Mouse (Mus musculus) left cerebral cortex, postnatal 4 days (tissue): ENCODE measurements around the gene Ppme1. TPM values are rescaled to one million over a fixed set of nuclear protein-coding genes. Genes with fewer than 3 reads are reported as not detected.

ENCODE experiments used
- DNase-seq: peaks from one replicate; pipeline ENCODE4 v3.0.0-alpha.2; 2022
- intact Hi-C: fragments of 180-260 bp; cut with DNase I; formaldehyde crosslinking; loops from one replicate; pipeline ENCODE4 v1.15.1; 2025
- total RNA-seq, 2 experiments: library from RNA; stranded (reverse); gene quantifications; 2 replicates each; pipeline ENCODE4 v1.2.3; 2021

The Ppme1 gene
- total RNA-seq, 2 experiments from 2014 or later, result 103 to 108 TPM

DNA sequence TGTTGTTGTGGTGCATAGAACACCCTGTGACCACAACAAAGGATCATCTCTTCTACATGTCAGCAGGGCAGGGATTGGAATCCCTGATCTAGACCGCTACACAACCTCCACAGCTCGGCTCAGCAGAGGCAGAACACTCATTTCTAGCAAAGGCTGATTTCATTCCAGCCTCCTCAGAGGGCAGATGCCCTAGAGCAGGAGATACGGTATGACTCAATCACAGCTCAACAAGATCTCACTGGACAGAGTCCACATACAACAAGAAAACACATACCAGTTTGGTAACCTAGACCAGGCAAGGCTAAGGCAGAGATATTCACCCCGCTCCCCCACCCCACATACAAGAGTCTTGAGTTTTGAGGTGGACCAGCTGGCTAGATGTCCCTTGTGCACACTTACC is 43.5 kb downstream of the Ppme1 start:
- intact Hi-C loops, result loop anchor here (5.0 kb wide), 1 partner anchor 46 kb away; no protein-coding TSS in a partner anchor
- DNase-seq, result no peak

DNA sequence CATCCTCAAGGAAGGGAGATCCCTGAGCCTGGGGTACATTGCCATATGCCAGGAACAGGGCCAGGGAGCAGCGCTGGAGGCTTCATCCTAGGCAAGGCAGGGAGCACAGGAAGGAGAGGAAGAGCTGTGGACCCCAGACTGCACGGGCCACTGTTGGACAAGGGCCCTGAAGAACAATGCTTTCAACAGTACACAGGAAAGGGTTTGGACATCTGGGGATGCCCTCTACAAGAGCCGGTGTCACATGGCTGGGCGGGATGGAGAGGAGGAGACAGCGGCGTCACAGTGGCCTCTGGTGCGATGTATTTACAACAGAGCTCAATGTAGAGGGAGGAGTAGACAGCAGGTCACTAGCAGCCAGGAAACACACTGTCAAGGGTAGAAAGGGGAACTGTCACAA is 44.6 kb downstream of the Ppme1 start:
- intact Hi-C loops, result loop anchor here (5.0 kb wide), 1 partner anchor 45 kb away; no protein-coding TSS in a partner anchor
- no peak for DNase-seq

DNA sequence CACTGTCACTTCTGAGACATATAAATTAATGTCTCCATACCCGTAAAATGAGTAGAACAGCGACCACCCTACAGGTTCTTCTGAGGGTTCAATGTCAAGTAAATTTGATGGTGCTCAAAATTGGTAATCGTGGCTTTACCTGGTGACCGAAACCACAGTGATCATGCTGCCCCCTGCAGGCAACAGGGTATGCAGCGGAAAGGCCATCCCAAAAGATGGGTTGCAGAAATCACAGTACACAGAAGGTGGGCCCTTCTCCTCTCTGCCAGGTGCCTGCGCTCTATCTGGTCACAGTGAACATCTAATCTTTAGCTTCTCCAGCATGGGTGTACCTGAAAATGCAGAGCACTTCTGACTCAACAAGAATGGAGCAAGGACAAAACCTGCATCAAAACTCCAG is 46.6 kb downstream of the Ppme1 start:
- peak; percentile 53 for DNase-seq
- intact Hi-C loops, result loop anchor here (5.0 kb wide), 1 partner anchor 43 kb away; no protein-coding TSS in a partner anchor

DNA sequence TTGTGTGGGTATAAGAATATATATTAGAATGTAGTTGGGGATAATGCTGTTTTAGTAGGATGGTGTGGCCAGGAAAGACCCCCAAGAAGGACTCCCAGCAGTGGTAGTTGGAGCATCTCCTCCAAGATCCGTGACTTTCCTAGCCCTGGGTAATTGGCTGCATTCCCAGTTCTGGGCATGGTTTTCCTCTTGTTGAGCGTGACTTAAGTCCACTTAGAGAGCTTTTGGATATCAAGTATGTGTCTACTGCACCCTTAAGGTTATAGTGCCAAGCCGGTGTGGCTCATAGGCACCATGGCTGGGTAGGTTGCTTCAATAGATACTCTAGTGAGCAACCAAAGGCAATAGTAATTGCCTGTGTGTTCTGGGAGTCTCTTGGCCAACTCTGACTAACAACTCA is 48.4 kb downstream of the Ppme1 start:
- no peak for DNase-seq
- intact Hi-C loops, result no loop called here

DNA sequence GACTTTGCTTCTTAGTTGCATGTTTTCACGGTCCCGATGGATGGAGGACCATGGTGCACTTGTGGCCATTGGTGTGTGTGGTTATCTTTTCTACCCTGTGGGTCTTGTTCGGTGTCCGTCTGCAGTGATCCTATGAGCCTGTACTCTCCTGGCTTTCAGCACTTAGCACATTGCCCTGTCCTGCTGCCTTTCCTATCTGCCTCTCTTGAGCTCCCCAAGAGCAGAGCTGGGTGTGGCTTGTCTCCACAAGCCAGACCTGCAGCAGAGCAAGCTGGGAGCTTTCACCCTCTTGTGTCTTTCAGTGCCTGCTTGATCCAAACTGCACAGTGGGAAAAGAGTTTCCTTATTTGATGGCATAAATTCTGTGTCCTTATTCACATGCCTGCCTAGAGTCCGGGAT is 54.6 kb downstream of the Ppme1 start:
- no peak for DNase-seq
- intact Hi-C loops, result no loop called here

DNA sequence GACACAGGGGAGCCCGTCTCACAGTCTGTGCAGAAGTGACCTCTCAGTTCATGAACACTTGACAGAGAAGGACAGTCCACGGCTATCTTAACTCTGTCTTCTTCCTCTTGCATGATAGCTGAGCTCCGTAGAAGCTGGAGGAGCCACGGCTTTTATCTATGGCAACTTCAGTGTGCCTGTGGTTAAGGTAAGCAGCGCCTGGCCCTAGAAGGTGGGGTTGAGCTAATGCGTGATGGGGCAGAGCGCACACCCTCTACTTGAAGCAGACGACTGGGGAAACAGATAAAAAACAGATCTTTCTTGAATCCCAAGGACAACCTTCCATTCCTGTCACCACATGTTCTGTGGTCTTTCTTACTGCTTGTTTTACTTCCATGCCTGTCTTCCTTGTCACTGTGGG is 55.2 kb downstream of the Ppme1 start:
- intact Hi-C loops, result no loop called here
- DNase-seq, result no peak

DNA sequence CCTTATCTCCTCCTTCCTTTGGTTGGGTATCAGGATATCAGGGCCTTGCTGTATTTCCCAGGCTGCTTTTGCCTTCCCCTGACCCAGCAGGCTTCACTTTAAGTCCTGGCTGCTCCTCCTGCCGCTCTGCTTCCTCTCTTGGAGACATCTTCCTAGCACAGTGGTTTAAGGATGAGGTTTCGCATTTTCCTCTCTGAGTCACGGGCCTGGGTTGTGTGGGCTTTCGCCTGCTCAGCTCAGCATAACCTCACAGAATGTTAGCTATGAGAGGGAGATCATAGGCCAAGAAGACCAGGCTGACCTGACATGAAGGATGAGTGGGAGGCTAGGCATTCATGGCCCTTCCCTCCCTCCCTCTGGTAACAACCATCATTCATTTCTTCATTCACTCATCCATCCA is 59.4 kb downstream of the Ppme1 start:
- intact Hi-C loops, result no loop called here
- no peak for DNase-seq

DNA sequence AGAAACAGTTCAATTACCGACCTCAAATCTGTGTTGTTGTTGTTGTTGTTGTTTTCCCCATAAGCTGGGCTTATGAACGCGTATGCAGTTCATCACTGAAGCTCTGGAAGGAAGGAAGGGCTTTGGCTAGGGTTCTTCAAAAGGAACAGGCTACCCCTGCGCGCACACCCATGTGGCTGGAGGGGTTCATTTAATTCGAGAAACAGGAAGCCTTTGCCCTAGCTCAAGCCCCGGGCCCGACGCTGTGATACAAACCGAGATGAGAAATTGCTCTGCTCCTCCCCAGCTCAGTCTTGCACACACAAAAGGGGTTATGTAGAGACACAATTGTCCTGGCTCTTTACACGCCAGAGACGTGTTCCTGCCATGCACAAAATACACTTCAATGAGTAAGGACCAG is 61.8 kb downstream of the Ppme1 start:
- DNase-seq, result no peak
- intact Hi-C loops, result no loop called here

DNA sequence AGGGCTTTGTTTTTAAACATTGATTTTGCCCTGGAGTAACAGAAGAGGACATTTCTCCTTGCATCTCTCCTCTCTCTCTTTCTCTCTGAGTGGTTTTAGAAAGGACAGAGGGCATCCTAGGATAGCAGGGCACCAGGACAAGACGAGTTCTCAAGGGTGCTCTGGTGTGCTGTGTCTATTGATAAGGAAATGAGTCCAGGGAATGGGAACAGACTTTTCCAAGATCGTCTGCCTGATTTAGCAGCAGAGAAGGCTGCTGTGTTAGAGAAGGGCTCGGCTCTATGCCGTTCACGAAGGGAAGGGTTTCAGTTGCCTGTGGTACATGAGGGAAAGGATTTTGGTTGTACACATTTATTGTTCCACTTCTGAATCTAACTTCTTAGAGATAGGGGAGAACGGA is 62.4 kb downstream of the Ppme1 start:
- no peak for DNase-seq
- intact Hi-C loops, result no loop called here

DNA sequence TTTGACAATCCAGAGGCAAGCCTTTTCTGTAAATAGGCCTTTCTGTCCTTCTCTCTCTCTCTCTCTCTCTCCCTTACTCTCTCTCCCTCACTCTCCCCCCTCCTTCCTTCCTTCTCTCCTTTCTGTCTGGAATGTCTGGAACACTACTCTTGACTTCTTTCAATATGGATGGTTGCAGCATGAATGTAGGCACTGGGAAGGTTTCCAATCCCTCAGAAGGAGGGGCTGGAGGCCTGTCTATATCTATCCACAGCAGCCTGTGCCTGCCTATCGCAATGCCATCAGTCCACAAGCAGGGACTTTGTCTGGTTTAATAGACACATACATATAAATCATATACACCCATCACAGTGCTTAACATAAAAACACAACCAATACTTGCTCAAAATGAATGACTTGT is 62.9 kb downstream of the Ppme1 start:
- DNase-seq, result no peak
- intact Hi-C loops, result no loop called here

DNA sequence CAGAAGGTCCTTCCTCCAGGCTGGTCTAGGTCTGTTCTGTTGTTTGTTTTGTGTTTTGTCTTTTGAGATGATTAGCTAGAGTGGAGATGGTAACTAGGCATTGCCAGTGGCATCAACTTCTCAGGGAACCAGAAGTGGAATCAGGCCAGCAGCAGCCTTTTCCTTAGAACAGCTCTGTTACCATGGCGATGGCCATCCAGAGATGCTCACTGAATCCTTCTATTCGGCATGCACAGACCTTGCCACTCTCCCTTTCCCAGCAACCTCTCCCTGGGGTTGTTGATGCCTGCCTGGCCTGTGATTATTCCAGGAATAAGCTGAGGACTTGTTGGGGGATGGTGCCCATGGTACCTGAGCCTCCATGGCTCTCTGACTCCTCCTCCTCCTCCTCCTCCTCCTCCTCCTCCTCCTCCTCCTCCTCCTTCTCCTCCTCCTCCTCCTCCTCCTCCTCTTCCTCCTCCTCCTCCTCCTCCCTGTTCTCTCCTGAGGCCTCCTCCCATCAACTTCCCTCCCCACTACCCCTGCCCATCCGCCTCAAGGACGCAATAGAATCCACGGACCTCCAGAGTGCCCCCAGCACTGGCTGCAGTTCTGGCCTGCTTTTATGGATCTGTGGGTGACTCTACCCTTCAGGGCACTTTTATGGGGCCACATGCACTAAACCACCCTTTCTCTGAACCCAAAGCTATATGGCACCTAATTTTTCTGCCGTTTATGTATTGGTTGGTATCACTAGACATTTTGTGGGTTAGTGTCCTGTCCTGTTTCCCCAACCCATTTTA is 64.0 kb downstream of the Ppme1 start:
- intact Hi-C loops, result no loop called here
- DNase-seq, result peak; percentile 72

DNA sequence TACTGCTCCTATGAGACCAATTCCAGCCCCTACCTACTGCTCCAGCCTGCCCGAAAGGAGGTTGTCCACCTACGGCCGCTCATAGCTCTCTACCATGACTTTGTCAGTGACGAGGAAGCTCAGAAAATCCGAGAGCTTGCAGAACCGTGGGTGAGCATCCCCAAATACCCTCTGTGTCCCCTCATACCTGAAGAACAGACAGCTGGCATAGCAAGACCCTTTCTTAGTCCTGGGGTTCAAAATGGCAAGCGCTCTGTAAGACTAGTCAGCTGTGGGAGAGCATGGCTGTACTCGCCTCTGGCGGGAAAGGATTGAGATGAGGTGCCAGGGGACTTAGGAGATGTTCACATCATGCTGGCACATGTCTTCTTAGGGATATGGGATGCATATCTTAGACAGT is 66.2 kb downstream of the Ppme1 start:
- no peak for DNase-seq
- intact Hi-C loops, result no loop called here

DNA sequence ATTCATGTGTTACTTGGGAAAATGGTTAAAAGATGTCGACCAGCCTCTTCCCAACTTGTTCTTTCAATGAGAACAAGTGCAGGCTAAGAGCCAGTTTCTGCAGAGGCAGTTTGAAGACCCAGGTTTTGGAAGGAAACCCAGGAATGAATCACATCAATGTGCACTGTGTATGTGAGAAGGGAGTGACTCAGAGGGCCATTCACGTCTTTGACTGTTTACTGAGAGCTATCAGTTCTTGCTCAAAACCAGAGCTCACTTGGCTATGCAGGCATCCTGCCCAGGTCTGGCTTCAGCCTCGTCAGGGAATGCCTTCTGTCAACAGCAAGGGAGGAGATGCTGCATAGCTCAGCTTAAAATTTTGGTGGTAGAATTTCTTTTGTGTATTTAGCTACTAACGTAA is 69.8 kb downstream of the Ppme1 start:
- intact Hi-C loops, result no loop called here
- peak; percentile 34 for DNase-seq

DNA sequence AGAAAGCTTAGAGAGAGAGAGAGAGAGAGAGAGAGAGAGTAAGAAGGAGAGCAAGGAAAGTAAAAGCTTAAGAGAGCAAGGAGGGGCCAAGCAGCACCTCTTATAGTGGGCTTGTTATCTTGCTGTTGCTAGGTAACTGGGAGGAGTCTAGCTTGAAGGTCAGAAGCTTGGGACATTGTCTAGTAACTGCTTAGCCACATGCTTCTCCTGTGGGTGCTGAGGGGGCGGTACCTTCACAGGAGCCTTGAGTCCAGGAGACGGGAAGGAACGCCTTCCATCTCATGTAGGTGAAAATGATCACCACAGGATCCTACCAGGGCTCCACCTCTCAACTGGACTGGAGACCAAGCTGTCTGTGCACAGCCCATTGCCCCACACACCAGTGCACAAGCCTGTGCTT is 70.7 kb downstream of the Ppme1 start:
- no peak for DNase-seq
- intact Hi-C loops, result no loop called here

DNA sequence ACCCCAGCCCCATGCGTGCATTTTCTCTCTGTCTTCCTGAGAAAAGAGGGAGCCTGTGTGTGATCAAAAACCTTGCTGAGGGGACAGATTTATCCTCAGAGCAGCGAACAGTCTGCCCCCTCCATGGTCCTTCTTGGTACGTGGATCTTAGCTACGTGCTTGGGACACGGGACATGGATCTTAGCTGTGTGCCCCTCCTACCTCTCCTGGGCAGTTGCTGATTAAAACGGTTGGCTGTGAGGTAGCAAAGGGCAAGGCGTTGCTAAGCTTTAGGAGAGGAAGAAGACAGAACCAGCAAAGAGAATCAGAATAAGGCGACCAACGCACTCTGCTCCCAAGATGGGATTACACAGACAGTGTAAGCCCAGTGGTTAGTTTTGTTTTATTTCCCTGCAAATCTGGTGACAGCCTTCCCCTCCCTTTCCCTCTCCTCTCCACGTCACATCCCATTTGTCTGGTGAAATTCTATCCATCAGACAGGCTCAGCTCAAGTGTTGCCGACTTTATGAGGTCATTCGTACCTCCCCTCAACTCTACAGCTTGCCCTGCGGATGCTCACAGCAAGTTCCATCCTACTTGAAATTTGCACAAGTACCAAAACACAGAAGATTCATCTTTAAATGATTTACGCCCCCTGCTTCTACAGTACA is 73.1 kb downstream of the Ppme1 start:
- intact Hi-C loops, result no loop called here
- no peak for DNase-seq

DNA sequence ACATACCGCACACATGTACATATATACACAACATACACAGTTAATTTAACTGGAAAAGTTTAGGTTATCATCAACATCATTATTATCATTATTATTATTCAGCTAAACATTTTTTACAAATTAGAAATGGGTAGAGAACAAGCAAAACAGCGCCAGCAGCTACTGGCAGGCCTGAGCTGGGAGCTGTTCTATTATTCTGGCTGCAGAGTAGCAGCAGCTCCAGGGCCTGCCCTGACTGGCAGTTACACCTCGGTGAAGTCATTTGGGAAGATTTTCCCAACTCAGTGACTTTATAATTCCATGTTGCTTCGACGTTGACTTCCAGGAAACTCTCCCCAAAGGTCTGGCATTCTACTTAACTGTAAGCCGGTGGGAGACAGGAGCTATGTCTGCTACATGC is 75.4 kb downstream of the Ppme1 start:
- intact Hi-C loops, result no loop called here
- DNase-seq, result no peak

DNA sequence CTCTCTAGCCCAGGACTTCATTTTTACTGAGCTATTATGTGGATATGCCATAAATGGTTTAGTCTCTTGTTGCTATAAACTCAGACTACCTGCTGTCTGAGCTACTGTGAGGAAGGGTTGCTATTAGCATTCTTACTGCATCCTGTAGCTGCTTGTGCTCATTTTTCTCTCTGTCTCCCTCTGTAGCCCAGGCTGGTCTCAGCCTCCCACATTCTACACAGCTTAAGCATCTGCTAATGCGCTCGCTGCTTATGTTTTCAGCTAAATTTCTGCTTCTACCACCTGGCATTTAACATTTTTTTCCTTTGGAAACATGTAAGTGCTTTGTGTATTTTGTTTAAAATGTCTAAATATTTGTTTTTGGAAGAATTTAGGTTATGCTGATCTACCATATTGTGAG is 76.4 kb downstream of the Ppme1 start:
- intact Hi-C loops, result no loop called here
- no peak for DNase-seq

DNA sequence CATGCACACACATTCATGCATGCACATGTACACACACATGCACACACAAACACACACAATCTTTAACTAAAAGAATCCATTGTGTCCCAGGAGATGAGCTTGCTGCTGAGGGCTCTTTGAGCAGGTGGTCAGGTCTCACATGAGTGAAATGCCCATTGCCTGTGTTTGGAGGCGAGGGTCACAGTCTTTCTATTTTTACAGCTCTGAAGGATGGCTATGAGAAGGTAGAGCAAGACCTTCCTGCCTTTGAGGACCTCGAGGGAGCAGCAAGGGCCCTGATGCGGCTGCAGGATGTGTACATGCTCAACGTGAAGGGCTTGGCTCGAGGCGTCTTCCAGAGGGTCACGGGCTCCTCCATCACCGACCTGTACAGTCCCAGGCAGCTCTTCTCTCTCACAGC is 78.6 kb downstream of the Ppme1 start:
- intact Hi-C loops, result no loop called here
- no peak for DNase-seq

DNA sequence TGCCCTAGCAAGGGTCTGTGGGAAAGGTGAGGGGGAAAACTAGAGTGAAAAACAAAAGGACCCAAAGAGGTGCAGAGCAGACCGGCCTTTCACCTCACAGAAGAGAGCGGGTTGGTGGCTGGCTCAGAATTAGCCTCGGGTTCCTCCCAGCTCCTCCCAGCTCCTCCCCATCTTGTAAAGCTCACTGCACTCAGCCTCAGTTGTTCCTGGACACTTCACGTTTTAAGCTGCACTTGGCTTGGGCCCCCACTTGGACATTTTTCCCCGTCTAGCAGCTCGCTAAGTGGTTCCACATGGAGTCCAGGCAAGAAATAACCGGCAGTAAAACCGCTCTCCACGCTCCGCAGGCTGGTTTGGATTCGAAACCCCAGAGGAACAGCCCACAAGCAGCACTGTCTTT is 83.5 kb downstream of the Ppme1 start:
- no peak for DNase-seq
- intact Hi-C loops, result no loop called here

DNA sequence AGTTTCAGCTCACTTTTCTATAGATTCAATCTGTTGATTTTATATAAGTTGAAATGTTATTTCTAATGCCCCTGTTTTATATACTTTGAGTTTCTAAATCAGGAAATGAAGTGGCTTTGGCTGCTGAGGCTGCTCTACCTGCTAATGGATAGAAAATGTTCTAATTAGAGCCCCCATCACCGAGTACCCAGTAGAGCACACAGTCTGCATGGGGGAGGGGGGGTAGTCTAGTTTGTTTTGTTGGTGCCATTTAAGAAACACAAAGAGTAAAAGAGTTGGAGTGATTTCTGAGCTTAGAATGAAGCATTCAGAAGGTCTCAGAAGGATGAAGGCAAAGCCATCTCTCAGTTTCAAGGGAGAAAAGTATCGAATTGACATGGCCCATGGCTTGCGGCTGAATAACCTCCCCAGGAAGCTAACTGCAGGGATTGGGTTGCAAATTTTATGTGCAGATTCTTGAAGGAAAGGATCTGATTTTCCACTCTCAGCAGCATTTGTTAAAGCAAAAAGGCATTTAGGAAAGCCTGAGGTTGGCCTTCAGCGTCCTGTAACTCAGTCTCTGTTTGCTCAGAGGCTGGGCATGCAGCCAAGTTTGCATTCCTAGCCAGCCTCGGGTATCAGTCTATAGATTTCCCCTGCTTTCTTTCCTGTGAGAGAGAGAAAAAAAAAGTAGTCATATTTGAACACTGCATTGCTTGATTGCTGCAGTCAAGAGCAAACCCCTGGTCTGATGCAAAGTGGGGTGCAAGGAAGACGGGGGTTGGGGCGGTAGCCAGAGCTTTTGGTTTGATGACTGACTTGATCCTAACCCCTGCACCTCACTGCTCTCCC is 84.1 kb downstream of the Ppme1 start:
- DNase-seq, result peak; percentile 54
- intact Hi-C loops, result no loop called here

DNA sequence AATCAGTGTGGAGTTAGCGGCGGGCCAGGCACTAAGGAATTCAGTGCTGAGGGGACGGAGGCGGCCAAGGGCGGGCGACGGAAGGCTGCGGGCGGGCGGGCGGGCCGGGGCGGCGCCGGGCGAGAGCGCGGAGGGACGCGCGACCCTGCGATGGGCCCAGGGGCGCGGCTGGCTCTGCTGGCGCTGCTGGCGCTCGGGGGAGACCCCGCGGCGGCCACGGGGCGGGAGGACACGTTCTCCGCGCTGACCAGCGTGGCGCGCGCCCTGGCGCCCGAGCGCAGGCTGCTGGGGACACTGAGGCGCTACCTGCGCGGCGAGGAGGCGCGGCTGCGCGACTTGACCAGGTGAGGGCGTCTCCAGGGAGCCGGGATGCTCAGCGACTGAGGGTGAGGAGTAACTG is 86.7 kb downstream of the Ppme1 start, which contains the start of gene P4ha3:
Gene P4ha3 (plus strand): TSS at position 138 of the 400 bp plus-strand sequence.
- intact Hi-C loops, result no loop called here
- peak; percentile 21 for DNase-seq
